In the genomic region with DNA sequence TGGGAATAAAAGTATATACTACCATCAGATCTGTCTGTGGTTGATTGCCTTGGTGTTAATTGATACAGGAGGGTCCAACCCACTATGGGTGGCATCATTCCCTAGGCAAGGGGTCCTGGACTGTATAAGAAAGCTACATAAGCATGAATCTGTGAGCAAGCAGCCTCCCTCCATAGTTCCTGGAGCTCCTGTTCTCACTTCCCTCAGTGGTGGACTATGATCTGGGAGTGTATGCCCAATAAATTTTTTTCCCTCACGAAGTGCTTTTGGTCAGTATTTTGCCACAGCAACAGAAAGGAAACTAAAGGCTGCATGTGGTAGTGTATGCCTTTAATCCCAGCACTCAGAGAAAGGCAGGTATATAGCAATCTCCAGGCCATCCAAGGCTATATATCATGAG, we compare ENCODE assay signal across 28 mouse cellular contexts.
DNase-seq lines count a peak whose midpoint lies in the region; ATAC-seq and TF ChIP-seq lines count a peak whose summit lies in the region.
"Had no signal": no experiment of that assay in that cellular context is flagged by ENCODE, and none has a peak within 500 bp of the region (broad histone marks: within the 10 kb centered on the region; RNA-seq: fewer than 3 reads in every experiment).

No protein-coding gene starts in this region.

- H3K4me1 ChIP-seq in forebrain, embryonic 11.5 days (replicated peaks; ENCODE audit: control insufficient read depth, insufficient read depth, low read length), result peaks cover 2% of the 10 kb centered on the region; the same call in 1 of the 2 replicates
- no peaks in the 10 kb centered on the region for H3K4me1 ChIP-seq in forebrain, postnatal 0 days (ENCODE audit: insufficient read depth)
- H3K4me1 ChIP-seq in forebrain, embryonic 14.5 days (ENCODE audit: control insufficient read depth, insufficient read depth, low read length), result peaks cover 9% of the 10 kb centered on the region
- H3K4me1 ChIP-seq in forebrain, embryonic 16.5 days (replicated peaks; ENCODE audit: control insufficient read depth, insufficient read depth, low read length), result no peaks in the 10 kb centered on the region
- peaks cover 14% of the 10 kb centered on the region; the same call in 1 of the 2 replicates for H3K4me1 ChIP-seq in intestine, postnatal 0 days (replicated peaks; ENCODE audit: control insufficient read depth, insufficient read depth, low read length)

- no peak for ATAC-seq in forebrain, embryonic 11.5 days (replicated peaks; ENCODE audit: low FRiP score)
- ATAC-seq in forebrain, postnatal 0 days, result no peak
- ATAC-seq in forebrain, embryonic 14.5 days, result no peak
- ATAC-seq in forebrain, embryonic 16.5 days, result no peak
- peak; percentile 85 for ATAC-seq in intestine, postnatal 0 days
- ATAC-seq: activated CD4-positive, CD25-positive, alpha-beta regulatory T cell, adult 4 months; hindbrain, postnatal 0 days; inflammation-experienced regulatory T-cells, adult 6 months had no signal

- H3K9ac ChIP-seq in forebrain, embryonic 11.5 days (ENCODE audit: low read length), result no peak overlapping the region
- H3K9ac ChIP-seq in forebrain, postnatal 0 days, result no peak overlapping the region
- no peak overlapping the region for H3K9ac ChIP-seq in forebrain, embryonic 14.5 days (ENCODE audit: low read length)
- no peak overlapping the region for H3K9ac ChIP-seq in forebrain, embryonic 16.5 days (replicated peaks; ENCODE audit: low read depth, low read length)
- H3K9ac ChIP-seq in intestine, postnatal 0 days (ENCODE audit: low read depth, low read length), result no peak overlapping the region
- H3K9ac ChIP-seq: embryonic facial prominence, embryonic 13.5 days; heart, embryonic 13.5 days; hindbrain, embryonic 14.5 days had no signal

- DNase-seq in forebrain, embryonic 11.5 days (ENCODE audit: low spot score), result no peak
- no peak for DNase-seq in forebrain, postnatal 0 days
- DNase-seq in forebrain, embryonic 14.5 days (ENCODE audit: low spot score), result no peak
- no peak for DNase-seq in left cerebral cortex, adult 11 months (ENCODE audit: low spot score)
- DNase-seq: adrenal gland, adult 8-10 months; adrenal gland, postnatal 25 days; cerebellum, adult 11-12 months; cerebellum, adult 8-10 months; cerebellum, postnatal 10 days; cerebellum, postnatal 36 days; embryo, embryonic 11 days; gastrocnemius, postnatal 10 days; gastrocnemius, postnatal 36 days; heart, adult 2 months; heart, postnatal 14 days; heart, postnatal 4 days; kidney, adult 18-20 months had no signal

- no peak overlapping the region for H3K4me2 ChIP-seq in forebrain, embryonic 11.5 days (ENCODE audit: low read depth, low read length, severe bottlenecking)
- no peak overlapping the region for H3K4me2 ChIP-seq in forebrain, postnatal 0 days (ENCODE audit: low read depth)
- no peak overlapping the region for H3K4me2 ChIP-seq in forebrain, embryonic 14.5 days (ENCODE audit: low read length)
- H3K4me2 ChIP-seq in forebrain, embryonic 16.5 days (ENCODE audit: low read length), result no peak overlapping the region
- no peak overlapping the region for H3K4me2 ChIP-seq in intestine, postnatal 0 days (replicated peaks; ENCODE audit: low read depth)
- H3K4me2 ChIP-seq: embryonic facial prominence, embryonic 13.5 days; heart, embryonic 13.5 days; hindbrain, embryonic 14.5 days had no signal

- H3K36me3 ChIP-seq in forebrain, embryonic 11.5 days (ENCODE audit: control insufficient read depth, insufficient read depth, low read length), result no peaks in the 10 kb centered on the region
- H3K36me3 ChIP-seq in forebrain, postnatal 0 days (ENCODE audit: insufficient read depth), result no peaks in the 10 kb centered on the region
- H3K36me3 ChIP-seq in forebrain, embryonic 14.5 days (ENCODE audit: control insufficient read depth, insufficient read depth, low read length), result no peaks in the 10 kb centered on the region
- H3K36me3 ChIP-seq in forebrain, embryonic 16.5 days (ENCODE audit: control insufficient read depth, insufficient read depth), result no peaks in the 10 kb centered on the region
- no peaks in the 10 kb centered on the region for H3K36me3 ChIP-seq in intestine, postnatal 0 days (ENCODE audit: control insufficient read depth, insufficient read depth)
- H3K36me3 ChIP-seq: embryonic facial prominence, embryonic 10.5 days; embryonic facial prominence, embryonic 13.5 days; heart, embryonic 10.5 days; heart, embryonic 13.5 days had no signal

- no peak for TF ChIP-seq CTCF in forebrain, postnatal 0 days (IDR thresholded peaks at IDR 0.05; ENCODE audit: low read depth)
- TF ChIP-seq CTCF in intestine, postnatal 0 days (IDR thresholded peaks at IDR 0.05; ENCODE audit: low read depth), result no peak

- 88% methylated on average over 1 of the region's 1 CpGs for WGBS in forebrain, embryonic 11.5 days
- WGBS in forebrain, postnatal 0 days, result 90% methylated on average over 1 of the region's 1 CpGs
- WGBS in forebrain, embryonic 14.5 days, result 81% methylated on average over 1 of the region's 1 CpGs
- WGBS in forebrain, embryonic 16.5 days, result 88% methylated on average over 1 of the region's 1 CpGs
- 35% methylated on average over 1 of the region's 1 CpGs for WGBS in intestine, postnatal 0 days

- no peak overlapping the region for H3K4me3 ChIP-seq in forebrain, embryonic 11.5 days (ENCODE audit: low read depth, low read length)
- no peak overlapping the region for H3K4me3 ChIP-seq in forebrain, postnatal 0 days (ENCODE audit: low read depth, low read length)
- no peak overlapping the region for H3K4me3 ChIP-seq in forebrain, embryonic 14.5 days (ENCODE audit: low read depth, low read length)
- no peak overlapping the region for H3K4me3 ChIP-seq in forebrain, embryonic 16.5 days (replicated peaks; ENCODE audit: low read length)
- H3K4me3 ChIP-seq in intestine, postnatal 0 days (ENCODE audit: low read depth, low read length), result no peak overlapping the region
- H3K4me3 ChIP-seq: embryonic facial prominence, embryonic 10.5 days; embryonic facial prominence, embryonic 13.5 days; erythroblast, embryonic 14.5 days; heart, adult 2 months; heart, embryonic 10.5 days; heart, embryonic 13.5 days had no signal

- no peaks in the 10 kb centered on the region for H3K9me3 ChIP-seq in forebrain, embryonic 11.5 days (ENCODE audit: control insufficient read depth, low read length)
- H3K9me3 ChIP-seq in forebrain, postnatal 0 days (ENCODE audit: low read length), result no peaks in the 10 kb centered on the region
- no peaks in the 10 kb centered on the region for H3K9me3 ChIP-seq in forebrain, embryonic 14.5 days (replicated peaks; ENCODE audit: control insufficient read depth, low read length)
- H3K9me3 ChIP-seq in forebrain, embryonic 16.5 days (ENCODE audit: control insufficient read depth, low read length), result no peaks in the 10 kb centered on the region
- no peaks in the 10 kb centered on the region for H3K9me3 ChIP-seq in intestine, postnatal 0 days (ENCODE audit: control insufficient read depth)
- H3K9me3 ChIP-seq: embryonic facial prominence, embryonic 10.5 days; embryonic facial prominence, embryonic 13.5 days; heart, embryonic 10.5 days; heart, embryonic 13.5 days had no signal

- peaks cover 4% of the 10 kb centered on the region for H3K27me3 ChIP-seq in forebrain, embryonic 11.5 days (ENCODE audit: control insufficient read depth, insufficient read depth, low read length)
- no peaks in the 10 kb centered on the region for H3K27me3 ChIP-seq in forebrain, postnatal 0 days (ENCODE audit: insufficient read depth, low read length)
- no peaks in the 10 kb centered on the region for H3K27me3 ChIP-seq in forebrain, embryonic 14.5 days (replicated peaks; ENCODE audit: control insufficient read depth, insufficient read depth, low read length)
- H3K27me3 ChIP-seq in forebrain, embryonic 16.5 days (replicated peaks; ENCODE audit: control insufficient read depth, insufficient read depth, low read length), result no peaks in the 10 kb centered on the region
- H3K27me3 ChIP-seq in intestine, postnatal 0 days (replicated peaks; ENCODE audit: control insufficient read depth, insufficient read depth, low read length), result no peaks in the 10 kb centered on the region
- H3K27me3 ChIP-seq: embryonic facial prominence, embryonic 13.5 days; heart, embryonic 13.5 days had no signal

- H3K27ac ChIP-seq in forebrain, embryonic 11.5 days (ENCODE audit: low read depth, low read length), result 0 out of 2 replicates have a peak overlapping the region, but pooled peaks have one; percentile 39
- no peak overlapping the region for H3K27ac ChIP-seq in forebrain, postnatal 0 days (ENCODE audit: low read depth, low read length)
- H3K27ac ChIP-seq in forebrain, embryonic 14.5 days (ENCODE audit: low read depth, low read length), result peak overlapping the region; percentile 39; the same call in 1 of the 2 replicates
- H3K27ac ChIP-seq in forebrain, embryonic 16.5 days (ENCODE audit: low read length), result no peak overlapping the region
- H3K27ac ChIP-seq in intestine, postnatal 0 days (ENCODE audit: low read depth, low read length), result peak overlapping the region; percentile 73
- H3K27ac ChIP-seq: embryonic facial prominence, embryonic 10.5 days; embryonic facial prominence, embryonic 13.5 days; heart, adult 2 months; heart, embryonic 10.5 days; heart, embryonic 13.5 days; hindbrain, embryonic 14.5 days; hindbrain, postnatal 0 days had no signal

Comparison
In these comparisons a context has a peak if more than half of its experiments do, and no peak if none do; other contexts are left out.
1. H3K27ac ChIP-seq: peak in forebrain, embryonic 11.5 days (single experiment), forebrain, embryonic 14.5 days (single experiment) and intestine, postnatal 0 days (single experiment); none in forebrain, postnatal 0 days (single experiment) and forebrain, embryonic 16.5 days (single experiment).